Mouse (Mus musculus): ENCODE data around the gene Gkap1.

DNA sequence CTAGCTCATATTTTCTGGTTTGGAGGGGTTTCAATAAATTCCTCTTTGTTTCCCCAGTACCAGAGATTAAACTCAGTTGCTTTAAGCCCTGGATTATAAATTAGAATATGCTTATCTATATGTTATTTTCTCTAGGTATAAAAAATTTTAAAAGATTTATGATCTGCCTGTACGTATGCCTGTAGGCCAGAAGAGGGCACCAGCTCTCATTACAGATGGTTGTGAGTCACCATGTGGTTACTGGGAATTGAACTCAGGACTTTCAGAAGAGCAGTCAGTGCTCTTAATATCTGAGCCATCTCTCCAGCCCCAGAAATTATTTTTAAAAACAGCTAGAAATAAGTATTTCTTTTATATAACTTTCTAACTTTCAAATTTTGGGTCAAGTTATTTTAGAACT is 13.8 kb upstream of the Gkap1 start:
- TF ChIP-seq CTCF (IDR thresholded peaks at IDR 0.05 in 2 of 3, conservative IDR thresholded peaks at IDR 0.05 in 1 of 3; ENCODE audit: control insufficient read depth in 1 of 3, insufficient read depth in 1 of 3, low read depth in 2 of 3, low read length in 3 of 3, poor library complexity in 1 of 3, severe bottlenecking in 1 of 3) (peak; percentile 45 to 66 (median 46)), EP300 (IDR thresholded peaks at IDR 0.05; ENCODE audit: low read depth in 1 of 2, low read length in 2 of 2) (no peak), TBP (IDR thresholded peaks at IDR 0.05; ENCODE audit: low read depth, low read length) (no peak), POLR2A (IDR thresholded peaks at IDR 0.05; ENCODE audit: control insufficient read depth in 1 of 2, insufficient read depth in 1 of 2, low read depth in 1 of 2, low read length in 2 of 2, poor library complexity in 1 of 2) (no peak), CHD1 (IDR thresholded peaks at IDR 0.05; ENCODE audit: low read depth, low read length) (no peak), SMC3 (IDR thresholded peaks at IDR 0.05; ENCODE audit: low read depth, low read length) (peak; percentile 83), GABPA (IDR thresholded peaks at IDR 0.05; ENCODE audit: low read depth, low read length) (no peak), HCFC1 (IDR thresholded peaks at IDR 0.05; ENCODE audit: low read depth, low read length) (no peak), ELF1 (IDR thresholded peaks at IDR 0.05; ENCODE audit: low read depth, low read length) (no peak), GATA1 (IDR thresholded peaks at IDR 0.05; ENCODE audit: low read depth, low read length) (peak; percentile 14; the same call in 1 of the 2 replicates), KAT2A (conservative IDR thresholded peaks at IDR 0.05; ENCODE audit: low read depth, low read length) (no peak), POLR2AphosphoS2 (IDR thresholded peaks at IDR 0.05; ENCODE audit: low read length) (no peak), SIN3A (IDR thresholded peaks at IDR 0.05; ENCODE audit: low read length) (no peak)
